Mouse (Mus musculus): ENCODE results near the gene Itga9.

DNA sequence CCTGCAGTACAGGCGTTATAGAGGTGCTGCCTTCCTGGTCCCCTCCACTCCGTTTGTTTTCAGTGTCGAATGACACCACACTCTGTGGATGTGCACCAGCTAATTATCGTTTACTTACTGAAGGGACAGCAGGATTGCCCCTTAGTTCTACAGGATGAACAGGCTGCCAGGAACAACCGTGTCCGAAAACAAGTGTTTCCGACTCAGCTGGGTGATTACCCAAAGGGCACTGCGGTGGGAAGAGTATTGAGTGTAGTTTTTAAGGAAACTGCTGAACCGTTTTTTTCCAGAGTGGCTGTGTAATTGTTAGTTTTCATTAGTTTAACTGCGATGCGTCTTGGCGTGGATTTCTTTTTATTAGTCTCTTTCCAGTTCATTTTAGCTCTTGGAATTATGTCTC is 329.6 kb downstream of the Itga9 start:
- TF ChIP-seq MAX (IDR thresholded peaks at IDR 0.05) (no peak), CTCF (IDR thresholded peaks at IDR 0.05; ENCODE audit: control insufficient read depth, insufficient read depth, insufficient read length) (no peak), CEBPB (IDR thresholded peaks at IDR 0.05; ENCODE audit: low read depth) (no peak), FOSL1 (IDR thresholded peaks at IDR 0.05; ENCODE audit: insufficient read depth, low read length, poor library complexity, severe bottlenecking) (no peak), MYOG (IDR thresholded peaks at IDR 0.05; ENCODE audit: control insufficient read depth, extremely low read depth, insufficient read length) (no peak), USF1 (IDR thresholded peaks at IDR 0.05; ENCODE audit: low read depth) (no peak), MYOD1 (IDR thresholded peaks at IDR 0.05; ENCODE audit: control insufficient read depth, insufficient read length, low read depth) (no peak)
